Mouse (Mus musculus): ENCODE measurements around the gene Gm42372.

Gm42372 gene

DNA sequence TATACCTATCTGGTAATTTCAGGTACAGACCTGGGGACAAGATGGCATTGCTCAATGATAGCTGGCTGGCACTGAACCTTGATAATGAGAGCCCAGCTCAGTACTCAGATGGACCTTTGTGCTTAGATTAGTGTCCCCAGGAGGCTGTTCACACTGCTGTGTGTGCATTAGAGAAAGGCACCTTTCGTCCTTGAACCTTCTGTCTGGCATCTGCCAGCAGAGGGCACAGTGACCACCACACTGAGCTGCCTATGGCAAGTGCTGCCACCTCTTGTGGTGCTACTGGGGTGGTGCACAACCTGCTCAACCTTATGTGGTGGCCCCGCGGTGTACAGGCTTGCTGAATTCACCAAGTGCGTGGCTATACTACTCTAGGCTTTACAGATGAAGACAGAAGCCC, 24.4 kb downstream of the Gm42372 start:
- peak; percentile 26 for DNase-seq (ENCODE audit: low spot score)

DNA sequence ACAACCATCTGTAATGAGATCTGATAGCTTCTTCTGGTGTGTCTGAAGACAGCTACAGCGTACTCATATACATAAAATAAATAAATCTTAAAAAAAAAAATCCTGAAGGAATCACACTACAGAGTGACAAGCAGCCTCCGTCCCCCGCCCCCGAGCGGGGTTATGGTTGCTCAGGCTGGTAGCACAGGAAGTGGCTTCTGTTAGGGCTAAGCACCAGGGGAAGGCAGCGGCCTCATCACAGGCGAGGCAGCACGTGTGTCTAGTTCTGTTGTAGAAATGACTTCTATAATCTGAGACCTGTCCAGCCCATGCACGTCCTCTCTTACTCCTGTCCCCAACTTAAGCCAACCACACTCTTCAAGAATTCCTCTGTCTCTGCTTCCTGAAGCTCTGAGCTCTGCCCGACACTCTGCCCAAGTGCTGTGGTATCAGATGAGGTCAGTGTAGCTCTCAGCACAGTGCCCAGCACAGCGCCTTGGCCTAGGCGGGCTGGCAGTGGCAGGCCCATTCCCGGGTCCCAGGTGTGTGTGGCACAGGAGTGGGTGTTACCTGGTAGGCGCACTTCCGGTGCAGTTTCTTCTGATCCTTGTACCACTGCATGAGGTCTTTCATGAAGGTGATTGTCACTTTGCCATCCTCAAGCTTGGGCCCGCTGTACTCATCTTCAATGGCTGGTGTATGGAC, 26.6 kb downstream of the Gm42372 start:
- DNase-seq (ENCODE audit: low spot score): peak; percentile 45

GRCm38 (mm10) chr7:17010010-17010347, 27.1 kb downstream of the Gm42372 start:
- no peak for DNase-seq (ENCODE audit: low spot score)

DNA sequence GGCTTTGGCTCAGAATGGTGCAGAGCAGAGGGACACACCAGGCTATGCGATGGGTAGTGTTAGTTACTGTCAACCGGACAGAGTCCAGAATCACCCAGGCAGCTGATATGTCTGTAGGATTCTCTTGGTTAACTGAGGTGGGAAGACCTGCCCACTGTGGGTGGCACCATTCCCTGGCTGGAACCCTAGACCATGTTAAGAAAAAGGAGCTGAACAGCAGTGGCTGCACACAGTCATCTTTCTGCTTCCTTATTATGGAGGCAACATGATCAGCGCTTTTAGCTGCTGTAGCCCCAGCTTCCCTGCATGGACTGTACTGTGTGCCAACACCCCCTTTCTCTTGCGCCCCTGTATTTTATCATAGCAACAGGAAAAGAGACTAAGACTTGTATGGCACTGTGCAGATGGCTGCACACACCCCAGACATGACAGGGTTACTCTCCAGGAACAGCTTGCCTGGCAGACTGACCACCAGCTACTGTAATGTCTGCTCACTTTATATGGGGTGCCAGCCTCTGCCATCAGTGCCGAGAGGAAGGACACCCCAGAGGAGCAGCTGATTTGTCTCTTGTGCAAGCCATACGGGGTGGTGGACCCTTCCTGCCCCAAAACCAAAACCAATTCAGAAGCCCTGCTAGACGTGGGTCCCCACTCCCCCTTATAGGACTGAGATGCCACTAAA, 29.2 kb downstream of the Gm42372 start:
- no peak for DNase-seq (ENCODE audit: low spot score)

- DNase-seq (ENCODE audit: low spot score): no peak
These were observed 32.5 kb downstream of the Gm42372 start for GRCm38 (mm10) chr7:17015381-17015780.

GRCm38 (mm10) chr7:17017036-17017435, 34.1 kb downstream of the Gm42372 start:
- DNase-seq (ENCODE audit: low spot score): no peak

- DNase-seq (ENCODE audit: low spot score): no peak
These were observed 35.0 kb downstream of the Gm42372 start for GRCm38 (mm10) chr7:17017921-17018320.

DNA sequence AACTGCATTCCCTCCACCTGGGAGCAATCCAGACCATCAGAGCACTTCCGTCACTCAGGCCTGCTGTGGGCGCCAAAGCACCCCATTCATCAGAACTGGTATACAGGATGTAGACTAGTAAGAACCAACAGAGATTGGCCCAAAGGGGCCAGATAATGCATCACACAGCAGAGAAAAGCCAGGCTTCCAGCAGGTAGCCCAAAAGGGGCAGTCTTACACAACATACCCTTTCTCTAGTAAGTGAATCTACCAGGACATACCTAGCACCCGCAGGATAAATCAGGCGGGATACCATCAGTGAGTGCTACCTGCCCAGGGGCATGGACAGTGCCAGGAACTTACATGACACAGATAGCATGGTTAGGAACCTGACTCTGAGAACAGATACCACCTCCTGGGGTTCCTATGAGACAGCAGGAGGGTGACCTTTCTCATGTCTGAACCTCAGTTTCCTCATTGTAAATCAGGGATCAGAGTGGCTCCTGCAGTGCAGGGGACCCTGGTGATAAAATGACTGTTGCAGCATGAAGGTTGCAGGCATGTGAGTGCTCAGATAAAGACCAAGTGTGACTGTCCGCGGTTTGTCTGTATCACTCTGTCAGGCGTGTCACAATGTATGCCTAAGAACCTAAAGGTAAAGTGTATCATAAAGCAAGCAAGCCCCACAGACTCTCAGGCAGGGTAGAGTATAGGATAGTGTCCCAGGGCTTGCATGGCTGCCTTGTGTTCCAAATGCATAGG, 36.7 kb downstream of the Gm42372 start:
- no peak for DNase-seq (ENCODE audit: low spot score)

GRCm38 (mm10) chr7:17022176-17022575, 39.3 kb downstream of the Gm42372 start:
- no peak for DNase-seq (ENCODE audit: low spot score)

GRCm38 (mm10) chr7:17023701-17024100, 40.8 kb downstream of the Gm42372 start:
- DNase-seq (ENCODE audit: low spot score): no peak

- DNase-seq (ENCODE audit: low spot score): no peak
These were observed 41.3 kb downstream of the Gm42372 start for GRCm38 (mm10) chr7:17024141-17024540.

DNA sequence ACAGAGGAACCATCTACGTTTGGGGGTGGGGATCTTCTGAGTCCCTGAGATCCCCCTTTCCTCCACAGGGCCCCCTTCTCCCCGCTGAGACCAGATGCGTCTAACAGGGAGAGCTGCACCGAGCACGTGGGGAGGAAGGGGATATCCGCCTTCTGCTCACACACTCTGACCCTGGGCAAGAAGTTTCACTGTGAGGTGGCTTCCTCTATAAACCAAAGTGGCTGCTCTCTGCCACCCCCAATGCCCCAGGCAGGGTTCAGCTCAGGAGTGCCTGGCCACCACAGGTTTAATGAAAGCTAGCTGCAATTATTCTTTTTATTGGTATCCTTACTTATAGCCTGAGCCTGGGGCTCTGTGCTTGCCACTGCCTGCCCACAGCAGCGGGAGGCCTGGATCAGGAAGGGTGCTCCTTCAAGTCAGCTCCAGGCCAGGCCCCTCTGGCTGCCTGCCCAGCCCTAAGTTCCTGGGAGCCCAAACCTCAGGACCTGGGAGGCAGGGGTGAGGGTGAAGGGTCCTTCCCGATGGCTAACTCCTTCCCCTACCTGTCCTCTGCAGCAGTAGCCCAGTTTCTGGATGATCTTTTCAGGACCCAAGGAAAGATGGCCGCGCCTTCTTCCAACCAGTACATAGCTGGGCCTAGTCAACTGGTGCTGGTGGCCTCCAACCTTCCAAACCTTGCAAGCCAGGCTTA, 42.1 kb downstream of the Gm42372 start:
- DNase-seq (ENCODE audit: low spot score): peak; percentile 36

- no peak for DNase-seq (ENCODE audit: low spot score)
These were observed 42.6 kb downstream of the Gm42372 start for GRCm38 (mm10) chr7:17025505-17025894.

GRCm38 (mm10) chr7:17025896-17026622, 43.2 kb downstream of the Gm42372 start:
- no peak for DNase-seq (ENCODE audit: low spot score)

DNA sequence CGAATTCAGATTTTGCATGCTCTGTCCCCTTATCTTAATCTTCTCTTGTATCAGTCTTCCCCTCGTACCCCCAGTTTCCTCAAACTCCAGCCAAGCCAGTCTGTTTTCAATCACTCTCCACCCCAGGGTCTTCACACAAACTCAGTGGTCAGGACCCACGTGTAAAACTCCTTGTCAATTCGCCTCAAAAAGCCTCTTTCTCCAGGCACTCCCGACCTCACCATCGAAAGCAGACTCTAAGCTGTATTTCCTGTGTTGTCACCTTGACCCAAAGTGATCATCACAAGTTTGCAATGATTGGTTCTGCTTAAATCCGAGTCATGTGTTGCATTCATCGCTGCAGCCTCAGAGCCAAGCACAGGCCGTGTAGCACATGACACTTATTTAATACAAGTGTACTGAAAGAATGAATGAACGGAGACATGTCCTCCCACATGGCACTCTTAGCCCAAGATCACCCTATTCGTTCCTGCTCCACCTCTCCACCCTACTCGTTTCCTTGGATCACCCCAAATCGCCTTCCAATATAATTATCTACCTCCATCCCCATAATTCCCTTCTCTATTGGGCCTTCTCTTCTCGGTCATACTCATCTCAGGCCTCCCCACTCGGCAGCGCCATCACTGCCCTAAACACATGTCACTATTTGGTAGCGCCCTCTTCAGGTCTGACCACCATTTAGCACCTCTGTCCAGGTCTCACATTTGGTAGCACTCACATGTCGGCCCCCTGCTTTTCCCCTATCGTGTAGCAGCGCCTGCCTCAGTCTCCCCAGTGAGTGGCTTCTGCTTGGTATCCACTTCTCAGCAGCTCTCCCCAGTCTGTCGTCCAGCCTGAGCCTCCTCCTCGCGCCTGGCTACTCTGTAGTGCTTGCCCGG, 44.1 kb downstream of the Gm42372 start:
- peak; percentile 35 for DNase-seq (ENCODE audit: low spot score)

DNA sequence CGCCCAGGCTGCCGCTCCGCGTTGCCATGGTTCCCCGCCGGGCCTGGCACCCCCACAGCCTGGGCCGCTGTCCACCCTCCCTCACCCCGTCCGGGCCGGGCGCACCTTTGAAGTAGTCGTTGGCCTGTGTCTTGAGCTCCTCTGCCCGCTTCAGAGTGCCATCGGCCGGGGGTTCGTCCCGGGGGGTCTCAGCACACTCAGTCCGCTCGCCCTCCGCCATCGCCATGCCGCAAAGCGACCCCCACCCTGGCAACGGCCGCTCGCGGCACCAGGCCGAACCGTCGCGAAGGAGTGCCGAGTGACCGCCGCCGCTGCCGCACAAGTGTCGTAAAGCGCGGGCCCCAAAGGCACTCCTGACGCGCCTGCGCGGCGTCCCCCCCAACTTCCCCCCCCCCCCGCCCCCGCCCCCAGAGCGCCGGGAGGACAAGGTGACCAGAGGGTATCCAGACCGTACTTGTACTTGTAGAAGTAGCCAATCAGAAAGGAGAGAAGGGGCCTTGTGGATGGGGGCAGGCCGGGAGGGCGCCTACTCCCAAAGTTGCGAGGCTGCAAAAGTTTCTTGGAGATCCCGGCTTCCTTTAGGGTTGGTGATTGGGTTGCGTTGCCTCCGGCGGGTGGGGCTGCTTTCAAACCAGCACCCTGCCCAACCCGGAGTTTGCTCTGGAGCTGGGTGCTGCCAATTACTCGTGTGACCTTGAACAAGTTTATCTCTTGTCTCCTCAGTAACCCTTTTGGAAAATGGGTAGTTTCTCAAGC, 44.9 kb downstream of the Gm42372 start, which contains the start of gene Ppp5c:
Ppp5c (minus strand) TSS at position 337 of the 756 bp plus-strand sequence.
- peak; percentile 63 for DNase-seq (ENCODE audit: low spot score)

- DNase-seq (ENCODE audit: low spot score): no peak
These were observed 46.0 kb downstream of the Gm42372 start for GRCm38 (mm10) chr7:17028923-17029322.

GRCm38 (mm10) chr7:17030239-17030638, 47.4 kb downstream of the Gm42372 start:
- DNase-seq (ENCODE audit: low spot score): peak; percentile 13

All from T-cell, adult 2 months (primary cell).